Mouse (Mus musculus) C2C12 (cell line): ENCODE measurements around the gene Zfp839. TPM values are rescaled to one million over a fixed set of nuclear protein-coding genes. Genes with fewer than 3 reads are reported as not detected.

Experiments
- H3K27me3 ChIP-seq: one replicate; pipeline ENCODE4 v1.6.1; 2011; ENCODE audit not compliant: control insufficient read depth, insufficient read depth, insufficient read length
- H3K36me3 ChIP-seq: one replicate; pipeline ENCODE4 v1.6.1; 2011; ENCODE audit not compliant: control insufficient read depth, insufficient read depth
- H3K4me3 ChIP-seq: one replicate; pipeline ENCODE4 v1.5.1; 2011; ENCODE audit warnings: mild to moderate bottlenecking, control low read depth; ENCODE audit not compliant: poor library complexity, insufficient read depth, severe bottlenecking
- H3K79me2 ChIP-seq: one replicate; pipeline ENCODE4 v1.6.1; 2011; ENCODE audit not compliant: control insufficient read depth, insufficient read depth
- H3K79me3 ChIP-seq: one replicate; pipeline ENCODE4 v1.6.1; 2011; ENCODE audit warnings: low read depth, control low read depth
- H3ac ChIP-seq: one replicate; pipeline ENCODE3; 2011; ENCODE audit warnings: low read depth; ENCODE audit not compliant: control insufficient read depth, insufficient read length
- CEBPB ChIP-seq: IDR thresholded peaks from one replicate; pipeline ENCODE4 v1.6.1; 2011; ENCODE audit warnings: low read depth, mild to moderate bottlenecking, control low read depth, moderate library complexity
- CTCF ChIP-seq: IDR thresholded peaks from one replicate; pipeline ENCODE4 v1.5.1; 2011; ENCODE audit not compliant: control insufficient read depth, insufficient read depth, insufficient read length
- FOSL1 ChIP-seq: IDR thresholded peaks from one replicate; pipeline ENCODE4 v1.8.0; 2011; ENCODE audit warnings: mild to moderate bottlenecking, low read length; ENCODE audit not compliant: poor library complexity, insufficient read depth, severe bottlenecking
- MAX ChIP-seq: IDR thresholded peaks from one replicate; pipeline ENCODE4 v1.6.1; 2011; ENCODE audit warnings: mild to moderate bottlenecking, control low read depth
- MYOD1 ChIP-seq: IDR thresholded peaks from one replicate; pipeline ENCODE4 v1.6.1; 2011; ENCODE audit warnings: low read depth; ENCODE audit not compliant: control insufficient read depth, insufficient read length
- MYOG ChIP-seq: IDR thresholded peaks from one replicate; pipeline ENCODE4 v1.6.1; 2011; ENCODE audit not compliant: control insufficient read depth, insufficient read length; ENCODE audit errors: extremely low read depth
- USF1 ChIP-seq: IDR thresholded peaks from one replicate; pipeline ENCODE4 v1.6.1; 2011; ENCODE audit warnings: low read depth, mild to moderate bottlenecking, control low read depth, moderate library complexity
- polyA plus RNA-seq: library from polyadenylated mRNA; unstranded; fragments of >200 nt; fragmentation: generic; extraction: Trizol; gene quantifications from one replicate; pipeline ENCODE4 v1.2.1, GENCODE M21; 2012; ENCODE audit warnings: missing spikeins

Gene Zfp839
- polyA plus RNA-seq, 1 experiment, result 1.2 TPM

DNA sequence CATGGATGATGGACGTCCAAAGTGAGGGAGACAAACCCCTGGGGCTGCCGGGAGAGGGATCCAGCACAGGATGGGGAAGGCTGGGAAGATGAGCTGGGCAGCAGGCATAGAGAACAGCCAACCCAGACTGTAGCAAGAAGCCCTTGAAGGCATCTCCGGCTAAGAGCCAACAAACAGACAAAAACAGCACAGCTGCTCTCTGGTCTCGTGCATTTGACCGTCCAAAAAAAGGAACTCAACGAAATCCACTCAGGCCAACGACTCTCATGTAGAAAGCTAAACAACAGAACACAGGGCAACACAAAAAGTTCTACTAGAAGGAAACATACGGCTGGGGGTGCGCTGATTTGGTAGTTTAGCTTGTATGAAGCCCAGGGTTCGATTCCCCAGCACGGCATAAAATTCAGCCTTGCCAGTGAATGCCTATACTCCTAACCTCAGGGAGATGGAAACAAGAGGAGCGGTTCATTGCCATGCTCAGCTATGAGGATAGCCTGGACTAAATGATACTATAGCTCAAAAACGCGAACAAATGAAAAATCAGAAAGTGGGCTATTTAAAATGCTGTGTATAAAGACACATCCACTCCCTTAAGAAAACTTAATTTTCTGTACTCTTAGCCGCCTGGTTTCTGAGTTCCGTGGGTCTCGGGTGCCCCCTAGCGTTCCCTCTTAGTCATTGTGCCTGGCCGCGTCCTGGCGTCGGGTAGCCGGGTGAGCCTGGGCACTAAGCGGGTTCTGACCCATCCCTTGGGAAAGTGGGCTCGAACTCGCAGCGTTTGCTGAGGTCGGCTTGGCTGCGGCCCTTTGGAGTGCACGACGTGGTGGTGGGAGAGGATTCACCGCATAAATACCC, 6.6 kb upstream of the Zfp839 start:
- H3ac ChIP-seq, result peak overlapping the region; percentile 51
- no peaks in the 10 kb centered on the region for H3K79me2 ChIP-seq
- H3K79me3 ChIP-seq, result no peaks in the 10 kb centered on the region

GRCm38 (mm10) chr12:110844227-110845130, 5.6 kb upstream of the Zfp839 start:
- Histone ChIP-seq H3K79me3 (no peaks in the 10 kb centered on the region), H3ac (peak overlapping the region; percentile 62), H3K4me3 (peak overlapping the region; percentile 65), H3K36me3 (no peaks in the 10 kb centered on the region), H3K79me2 (no peaks in the 10 kb centered on the region), H3K27me3 (no peaks in the 10 kb centered on the region)
- peak; percentile 51 for TF ChIP-seq MAX
- no peak for TF ChIP-seq USF1
- no peak for TF ChIP-seq FOSL1
- no peak for TF ChIP-seq CEBPB
- TF ChIP-seq MYOD1, result no peak

More for the DNA sequence above, 6.6 kb upstream of the Zfp839 start:
- TF ChIP-seq CTCF (peak; percentile 86), USF1 (no peak), MAX (no peak), MYOD1 (no peak)
- Histone ChIP-seq H3K27me3 (no peaks in the 10 kb centered on the region), H3K36me3 (no peaks in the 10 kb centered on the region), H3K4me3 (no peak overlapping the region)

- peak overlapping the region; percentile 65 for H3K4me3 ChIP-seq
- no peaks in the 10 kb centered on the region for H3K79me2 ChIP-seq
- H3K36me3 ChIP-seq, result no peaks in the 10 kb centered on the region
- peak overlapping the region; percentile 62 for H3ac ChIP-seq
- H3K79me3 ChIP-seq, result no peaks in the 10 kb centered on the region
- no peaks in the 10 kb centered on the region for H3K27me3 ChIP-seq
- no peak for TF ChIP-seq CEBPB
- TF ChIP-seq FOSL1, result no peak
- no peak for TF ChIP-seq MYOD1
- TF ChIP-seq CTCF, result no peak
- TF ChIP-seq MYOG, result no peak
- TF ChIP-seq USF1, result no peak
- TF ChIP-seq MAX, result no peak
Measured at GRCm38 (mm10) chr12:110845131-110845880, 4.7 kb upstream of the Zfp839 start.

DNA sequence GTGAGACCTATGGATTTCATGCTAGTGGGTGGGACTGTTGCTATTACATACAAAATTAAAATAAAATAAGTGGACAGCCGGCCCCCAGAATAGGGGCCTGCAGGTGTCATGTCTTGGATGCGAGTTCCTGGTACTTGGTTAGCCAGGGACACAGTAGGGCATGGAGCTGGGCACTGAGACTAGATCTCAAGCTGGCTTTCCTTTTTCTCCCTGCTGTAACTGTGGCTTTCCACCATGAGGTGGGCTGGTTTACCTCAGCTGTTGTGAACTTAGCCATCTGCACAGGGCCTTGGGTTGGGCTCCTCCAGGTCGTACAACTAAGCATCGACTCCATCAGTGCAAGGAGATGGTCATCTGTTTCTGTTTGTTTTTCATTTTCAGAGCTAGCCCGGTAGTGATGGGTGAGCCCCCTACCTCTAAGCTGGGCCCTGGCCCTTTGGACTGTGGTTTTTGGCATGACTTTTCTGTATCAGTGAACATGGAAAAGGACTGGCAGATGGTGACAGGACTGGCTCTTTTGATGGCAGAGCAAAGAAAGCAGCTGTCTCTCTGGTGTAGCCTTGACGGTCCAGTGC, 3.8 kb upstream of the Zfp839 start:
- no peak for TF ChIP-seq CEBPB
- H3K4me3 ChIP-seq, result no peak overlapping the region
- H3K79me3 ChIP-seq, result no peaks in the 10 kb centered on the region
- H3K79me2 ChIP-seq, result peaks cover 9% of the 10 kb centered on the region
- no peak overlapping the region for H3ac ChIP-seq
- no peaks in the 10 kb centered on the region for H3K36me3 ChIP-seq
- H3K27me3 ChIP-seq, result no peaks in the 10 kb centered on the region

- H3K79me3 ChIP-seq, result no peaks in the 10 kb centered on the region
- H3K27me3 ChIP-seq, result no peaks in the 10 kb centered on the region
- H3K4me3 ChIP-seq, result peak overlapping the region; percentile 75
- H3ac ChIP-seq, result peak overlapping the region; percentile 97
- H3K36me3 ChIP-seq, result no peaks in the 10 kb centered on the region
- peaks cover 11% of the 10 kb centered on the region for H3K79me2 ChIP-seq
- TF ChIP-seq MYOG (no peak), FOSL1 (no peak), MYOD1 (no peak), CTCF (no peak), CEBPB (no peak)
Measured at GRCm38 (mm10) chr12:110850929-110851256, 840 bp downstream of the Zfp839 start.
